Mouse (Mus musculus): ENCODE measurements at regions not wholly inside any gene's neighbourhood (a gene's known extent, or its start where the extent isn't known, plus 50 kb on each side); places are given as distances from the start of the nearest gene placed in this dataset.

DNA sequence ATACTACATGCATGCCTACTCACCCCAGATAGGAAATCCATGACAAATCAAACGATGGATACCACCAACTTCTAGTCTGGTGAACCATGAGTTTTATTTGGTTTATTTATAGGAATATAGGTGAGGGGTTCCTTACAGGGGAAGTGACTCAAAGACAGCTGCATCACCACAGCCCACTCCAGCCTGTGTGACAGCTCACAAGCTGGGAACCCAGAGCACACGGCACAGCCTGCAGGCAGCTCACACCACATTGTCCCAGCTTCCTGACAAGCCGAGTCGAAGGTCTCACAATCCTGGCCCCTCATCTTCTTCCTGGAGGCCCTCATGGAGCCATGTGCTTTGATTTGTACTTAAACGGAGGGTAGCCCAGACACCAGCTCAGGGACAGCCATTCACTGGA, 214.7 kb downstream of the Cog6 start:
- DNase-seq (ENCODE audit: low read depth), result no peak

DNA sequence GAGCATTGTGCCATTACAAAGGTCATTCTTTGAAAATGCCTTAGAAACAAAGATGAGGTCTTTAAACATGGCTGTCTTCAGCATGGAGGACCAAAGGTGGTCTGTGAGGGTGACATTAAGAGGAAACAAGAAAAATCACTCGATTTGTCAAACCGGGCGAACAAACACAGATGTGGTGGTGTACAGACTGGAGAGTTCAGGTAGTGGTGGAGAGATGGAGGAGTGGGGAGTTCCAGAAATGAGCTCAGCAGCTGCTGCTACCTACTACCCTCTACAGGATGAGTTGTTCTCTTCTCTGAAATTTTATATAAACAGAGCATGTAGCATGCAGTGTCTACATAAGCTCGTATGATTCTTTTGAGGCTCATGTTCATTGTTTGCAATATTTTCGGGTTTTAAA, 215.6 kb downstream of the Cog6 start:
- DNase-seq (ENCODE audit: low read depth), result no peak

DNA sequence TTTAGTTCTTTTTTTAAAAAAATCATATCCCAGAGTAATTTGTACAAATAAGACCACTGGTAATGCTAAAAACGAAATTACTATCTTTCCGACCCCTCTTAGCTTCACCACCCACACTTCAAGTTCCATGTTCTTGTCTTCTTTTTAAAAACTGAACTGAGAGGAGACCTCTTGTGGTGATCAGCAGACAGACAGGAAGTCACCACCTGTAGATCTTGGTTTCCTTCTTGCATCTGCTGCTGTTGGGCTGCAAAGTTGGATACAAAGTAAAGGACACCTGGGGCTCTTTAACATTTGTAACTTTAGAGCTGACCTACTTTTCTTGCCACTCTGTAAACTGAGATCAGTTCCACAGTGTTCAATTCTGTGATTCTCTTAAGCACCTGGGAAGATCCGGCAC, 216.4 kb downstream of the Cog6 start:
- no peak for DNase-seq (ENCODE audit: low read depth)

DNA sequence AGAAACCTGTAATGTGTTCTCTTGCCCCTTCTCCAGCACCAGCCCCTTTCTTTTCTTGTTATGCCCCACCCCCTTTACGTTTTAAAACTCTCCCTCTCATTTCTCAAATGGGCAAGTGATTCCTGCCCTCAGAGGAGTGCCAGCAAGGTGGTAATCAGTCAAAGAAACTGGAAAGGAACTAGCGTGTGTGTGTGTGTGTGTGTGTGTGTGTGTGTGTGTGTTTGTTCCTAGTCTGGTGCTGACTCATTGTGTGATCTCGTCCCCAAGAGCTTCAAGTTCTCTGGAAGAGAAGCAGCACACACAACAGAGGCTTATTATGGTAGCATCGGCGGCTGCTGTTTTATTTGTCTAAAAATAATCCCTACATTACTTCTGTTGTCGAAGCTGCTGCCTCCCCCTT, 219.2 kb downstream of the Cog6 start:
- DNase-seq (ENCODE audit: low read depth), result no peak

DNA sequence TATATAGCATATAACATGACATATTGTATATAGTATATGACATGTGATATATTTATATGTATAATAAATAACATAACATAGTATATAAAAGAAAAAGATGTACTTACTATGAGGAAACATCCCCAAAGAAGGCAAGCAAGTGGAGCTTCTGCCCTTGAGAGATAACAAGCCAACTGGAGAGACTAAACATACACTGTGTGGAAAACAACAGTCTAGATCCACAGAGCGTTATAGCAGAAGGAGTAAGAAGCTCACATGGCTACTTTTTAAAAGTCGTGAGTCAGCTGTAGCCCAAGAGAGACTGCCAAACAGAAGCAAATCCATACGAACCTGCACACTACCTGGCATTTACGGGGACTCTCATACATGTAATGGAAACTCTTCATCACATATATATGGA, 219.9 kb downstream of the Cog6 start:
- DNase-seq (ENCODE audit: low read depth), result no peak

DNA sequence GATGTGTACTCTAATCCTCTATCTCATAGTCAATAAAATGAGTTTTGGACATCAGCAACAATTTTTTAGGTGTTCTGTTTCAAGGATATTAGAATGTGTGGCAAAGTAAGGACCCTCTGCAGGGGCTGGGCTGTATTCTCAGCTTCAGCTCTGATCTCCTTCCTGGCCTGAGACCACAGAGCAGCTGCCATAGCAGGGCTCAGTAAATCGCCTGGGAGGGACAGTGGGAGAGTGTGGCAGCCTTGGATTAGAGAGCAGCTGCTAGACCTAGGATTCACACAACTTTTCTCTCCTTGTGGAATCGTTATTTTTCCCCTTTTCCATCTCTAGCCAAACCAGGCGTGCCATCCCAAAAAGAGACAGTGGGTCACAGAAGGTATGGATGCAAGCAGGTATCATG, 222.8 kb downstream of the Cog6 start:
- no peak for DNase-seq (ENCODE audit: low read depth)

DNA sequence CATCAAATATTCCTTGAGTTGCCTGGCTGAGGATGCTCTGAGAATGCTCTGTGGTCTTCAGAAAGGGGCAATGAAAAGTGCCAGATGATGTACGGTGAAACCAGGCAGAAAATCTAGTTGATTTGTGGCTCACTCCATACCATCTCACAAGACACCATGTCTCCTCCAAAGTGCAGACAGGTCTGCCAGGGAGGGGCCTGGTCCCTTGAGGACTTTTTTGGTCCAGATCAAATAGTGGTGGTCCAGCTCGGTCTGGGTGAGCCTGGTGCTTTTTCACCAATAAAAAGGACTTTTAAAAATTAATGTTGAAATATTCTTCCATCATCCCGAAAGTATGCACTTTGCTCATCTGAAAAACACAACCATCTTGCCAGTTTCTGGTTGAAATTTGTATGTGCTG, 224.2 kb downstream of the Cog6 start:
- peak; percentile 66 for DNase-seq (ENCODE audit: low read depth)

DNA sequence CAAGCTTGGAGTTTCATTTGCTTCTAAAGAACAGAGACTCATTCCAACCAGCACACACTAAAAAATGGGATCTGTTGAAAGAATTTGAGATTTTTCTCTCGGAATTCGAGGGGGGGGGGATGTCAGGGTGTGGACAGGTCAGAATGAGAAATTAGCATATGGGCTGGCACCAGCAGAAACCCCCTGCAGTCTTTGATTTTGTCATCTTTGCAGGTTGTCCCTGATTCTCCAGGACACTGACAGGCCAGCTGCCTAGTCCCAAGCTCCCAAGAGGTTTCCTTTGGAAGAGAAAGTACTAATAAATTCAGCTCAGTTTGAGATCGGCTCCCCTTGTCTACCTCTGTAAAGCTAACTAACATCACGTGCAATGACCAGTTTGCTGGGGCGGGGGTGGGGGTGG, 224.9 kb downstream of the Cog6 start:
- DNase-seq (ENCODE audit: low read depth), result no peak

DNA sequence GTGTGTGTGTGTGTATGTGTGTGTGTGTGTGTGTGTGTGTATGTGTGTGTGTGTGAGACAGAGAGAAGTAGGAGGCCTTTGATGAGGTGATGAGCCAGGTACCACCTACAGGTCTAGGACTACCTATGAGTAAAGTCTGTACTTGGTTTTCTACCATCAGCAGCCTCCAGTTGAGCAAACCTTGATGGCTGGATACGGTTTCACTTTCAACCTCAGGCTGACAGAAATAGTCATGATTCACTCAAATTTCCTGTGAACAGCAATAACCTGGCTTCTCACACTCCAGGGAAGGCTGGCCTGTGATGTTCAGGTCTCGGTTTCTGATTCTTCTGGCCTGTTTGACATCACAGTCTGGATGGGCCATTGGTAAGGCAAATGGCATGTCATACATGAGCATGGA, 226.1 kb downstream of the Cog6 start:
- peak; percentile 56 for DNase-seq (ENCODE audit: low read depth)

DNA sequence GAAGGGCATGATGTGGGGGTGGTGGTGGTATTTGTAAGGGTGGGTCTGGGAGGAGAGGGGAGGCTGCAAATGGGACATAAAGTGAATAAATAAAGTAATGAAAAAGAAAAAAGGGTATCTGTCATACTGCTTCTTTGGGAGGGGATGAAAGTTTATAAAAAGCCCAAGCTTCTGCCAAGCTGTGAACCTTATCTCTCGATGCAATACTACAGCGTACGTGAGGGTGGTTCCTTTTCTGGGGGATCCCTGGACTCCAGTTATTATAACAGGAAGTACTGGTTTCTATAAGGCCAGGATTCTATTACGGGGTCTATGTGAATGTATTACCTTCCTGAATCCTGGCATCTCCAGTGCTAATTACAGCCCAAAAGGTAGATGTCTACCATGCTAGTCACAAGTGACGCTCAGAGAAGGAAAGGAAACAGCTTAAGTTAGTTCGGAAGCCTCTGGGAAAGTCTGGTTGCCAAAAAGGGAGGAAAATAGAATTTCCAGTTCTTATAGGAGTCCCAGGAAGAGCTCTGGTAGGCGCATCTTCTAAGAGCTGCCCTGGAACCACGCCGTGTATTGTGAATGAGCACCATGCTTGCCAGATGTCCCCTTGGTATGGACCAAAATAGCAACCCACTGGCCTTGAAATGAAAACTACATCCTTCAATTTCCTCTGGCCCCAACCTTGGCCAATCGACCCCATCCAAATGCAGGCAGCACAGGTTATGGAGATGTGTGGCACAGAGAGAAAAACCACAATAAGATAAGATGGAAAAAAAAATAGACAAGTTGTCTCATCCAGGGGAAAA, 228.9 kb downstream of the Cog6 start:
- no peak for DNase-seq (ENCODE audit: low read depth)

DNA sequence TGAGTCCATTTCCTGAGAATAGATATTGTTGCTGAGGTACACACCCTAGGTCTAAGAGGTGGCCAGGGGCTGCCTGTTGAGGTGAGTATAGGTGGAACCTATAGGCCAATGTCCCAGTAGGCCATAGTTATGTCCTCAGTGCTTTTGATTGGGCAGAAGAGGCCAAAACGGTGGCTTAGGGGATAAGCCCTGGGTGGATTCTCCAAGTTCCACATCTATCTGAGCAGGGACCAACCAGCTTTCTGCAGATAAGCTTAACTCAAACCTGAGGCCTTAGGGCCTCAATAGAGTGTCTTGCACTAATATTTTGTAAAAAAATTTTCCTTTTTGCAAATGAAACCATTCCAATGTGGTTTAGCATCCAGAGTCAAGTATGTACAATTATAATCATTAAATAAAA, 231.4 kb downstream of the Cog6 start:
- DNase-seq (ENCODE audit: low read depth), result no peak

DNA sequence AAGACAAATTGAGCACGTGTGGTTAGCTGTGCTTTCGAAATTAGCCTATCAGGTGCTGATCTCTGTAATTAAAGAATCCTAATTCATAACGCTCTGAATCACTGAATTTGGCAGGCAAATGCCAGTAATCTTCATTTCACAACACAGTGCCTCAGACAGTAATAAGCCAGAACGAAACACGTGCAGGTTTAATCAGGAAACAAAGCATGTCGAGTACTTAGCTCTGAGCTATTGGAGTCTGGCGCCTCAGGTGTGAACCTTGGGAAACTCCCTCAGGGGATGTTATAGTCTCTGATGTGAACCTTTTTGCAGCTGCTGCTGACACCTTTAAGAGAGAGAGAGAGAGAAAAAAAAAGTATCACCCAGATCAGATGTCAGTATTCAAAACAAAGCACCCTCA, 232.6 kb downstream of the Cog6 start:
- DNase-seq (ENCODE audit: low read depth), result no peak

DNA sequence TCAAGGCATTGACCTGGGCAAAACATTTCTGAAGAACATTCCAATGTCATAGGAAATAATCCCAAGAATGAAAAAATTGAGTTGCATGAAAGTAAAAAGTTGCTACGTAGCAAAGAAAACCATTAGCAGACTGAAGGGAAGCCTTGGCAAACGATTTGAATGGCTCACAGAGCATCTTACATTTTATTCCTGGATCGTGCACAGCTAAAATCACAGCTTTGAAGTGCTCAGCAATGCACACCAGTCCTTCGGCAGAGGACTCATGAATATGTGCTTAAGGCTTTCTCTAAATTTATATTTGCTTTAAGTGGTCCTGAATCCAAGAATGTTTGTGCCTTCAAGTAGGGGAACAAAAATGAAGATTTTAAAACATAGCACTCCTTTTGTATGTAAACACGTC, 234.5 kb downstream of the Cog6 start:
- DNase-seq (ENCODE audit: low read depth), result no peak

DNA sequence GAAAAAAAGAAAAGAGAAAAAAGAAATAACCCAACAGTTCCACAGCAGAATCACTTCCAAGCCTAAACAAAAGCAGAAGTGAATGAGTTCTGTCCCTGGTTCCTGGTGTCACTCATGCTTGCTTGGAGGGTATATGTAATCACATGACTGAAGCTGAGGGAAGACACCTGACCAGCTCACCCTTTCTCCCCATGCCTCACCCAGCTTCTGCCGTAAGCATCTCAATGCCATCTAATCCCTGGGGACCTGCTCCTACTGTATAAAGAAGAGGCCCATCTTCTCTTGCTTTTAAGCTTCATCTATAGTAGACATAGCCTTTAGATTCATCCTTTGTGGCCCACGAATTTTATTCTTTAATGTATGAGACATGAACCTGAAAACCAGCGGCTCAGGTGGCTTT, 235.5 kb downstream of the Cog6 start:
- DNase-seq (ENCODE audit: low read depth), result no peak

DNA sequence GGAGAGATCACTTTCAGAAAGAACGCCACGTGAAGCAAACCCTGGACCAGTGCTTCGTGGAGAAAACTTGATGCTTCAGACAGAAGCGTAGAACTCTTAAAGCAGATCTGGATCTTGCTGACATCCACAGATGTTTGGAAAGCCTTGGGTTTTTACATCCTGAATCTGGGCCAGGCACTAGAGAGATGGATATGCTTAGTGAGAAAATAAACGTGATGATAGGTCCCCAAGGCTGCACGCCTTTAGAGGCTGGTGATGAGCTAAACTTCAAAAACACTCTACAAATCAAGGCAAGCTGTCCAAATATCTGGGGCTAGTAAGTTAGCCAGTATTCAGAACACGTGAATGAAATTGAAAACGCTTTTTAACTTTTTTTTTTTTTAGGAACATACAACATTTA, 236.7 kb downstream of the Cog6 start:
- peak; percentile 12 for DNase-seq (ENCODE audit: low read depth)

DNA sequence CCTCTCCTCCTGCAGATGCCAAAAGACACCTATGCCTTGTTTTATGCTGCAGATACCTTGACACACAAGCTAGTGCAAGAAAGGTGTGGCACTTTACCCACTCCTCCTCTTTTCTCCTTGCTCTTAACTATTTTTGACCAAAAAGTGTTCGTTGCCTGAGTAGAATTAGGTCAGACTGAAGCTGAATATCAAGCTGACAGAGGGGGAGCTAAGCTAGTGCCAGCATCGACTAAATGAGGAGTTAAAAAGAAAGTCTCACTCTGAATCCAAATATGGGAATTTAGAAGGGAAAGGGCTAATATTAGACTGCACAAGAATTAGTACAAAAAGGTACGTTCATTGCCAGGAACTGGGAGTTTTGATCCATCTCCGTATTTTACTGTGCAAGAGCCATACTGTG, 241.2 kb downstream of the Cog6 start:
- no peak for DNase-seq (ENCODE audit: low read depth)

DNA sequence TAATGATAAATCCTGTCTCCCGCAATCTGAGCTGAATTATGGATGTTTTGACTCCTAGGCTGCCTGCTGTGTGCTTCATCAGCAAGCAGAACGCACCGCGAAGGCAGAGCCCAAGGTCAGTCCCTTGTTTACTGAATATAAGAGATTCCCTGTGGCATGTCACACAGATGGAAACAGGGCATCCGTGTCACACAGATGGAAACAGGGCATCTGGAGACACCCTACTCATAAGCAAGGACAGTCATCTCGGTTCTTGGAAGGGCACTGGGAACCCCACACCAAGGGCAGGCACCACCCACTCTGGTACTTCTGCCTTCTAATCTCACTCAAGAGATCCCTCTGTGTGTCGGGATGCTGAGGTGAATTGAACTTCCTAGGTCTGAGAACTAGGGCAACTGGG, 241.9 kb downstream of the Cog6 start:
- no peak for DNase-seq (ENCODE audit: low read depth)

DNA sequence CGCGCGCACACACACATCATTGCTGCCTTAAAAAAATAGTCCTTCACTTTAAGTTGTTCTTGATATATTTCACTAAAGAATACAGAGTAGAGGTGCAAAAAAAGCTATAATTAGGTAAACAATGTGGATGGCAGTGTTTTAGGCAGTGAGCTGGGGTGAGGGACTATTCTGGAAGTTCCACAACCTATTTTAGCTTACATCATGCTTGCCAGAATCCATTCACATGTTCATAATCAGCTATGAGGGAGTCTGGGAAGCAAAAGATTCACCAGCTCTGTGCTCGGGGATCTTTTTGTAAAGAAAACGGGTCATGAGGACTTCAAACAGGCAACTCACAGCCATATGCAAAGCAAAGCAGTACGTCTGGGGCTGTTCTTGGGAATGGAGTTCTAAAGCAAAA, 242.3 kb downstream of the Cog6 start:
- no peak for DNase-seq (ENCODE audit: low read depth)

DNA sequence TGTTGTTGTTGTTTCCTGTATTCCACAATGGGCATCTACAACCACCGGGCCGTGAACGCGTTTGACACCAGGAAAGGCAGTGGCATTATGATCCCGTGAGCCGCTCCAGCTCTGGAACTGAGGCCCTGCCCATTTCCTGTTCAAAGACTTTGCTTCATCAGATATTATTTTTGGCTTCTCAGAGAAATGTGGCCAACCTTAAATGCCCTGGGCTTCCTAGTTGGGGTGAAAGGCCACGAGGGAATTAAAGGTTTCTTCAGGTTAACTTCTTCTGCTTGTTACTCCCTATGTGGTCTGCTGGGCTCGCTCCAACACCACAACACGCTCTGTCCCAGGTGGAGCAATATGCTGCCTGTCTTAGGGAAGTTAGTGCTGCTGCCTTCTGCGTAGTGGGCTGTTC, 249.8 kb downstream of the Cog6 start:
- DNase-seq (ENCODE audit: low read depth), result peak; percentile 40

DNA sequence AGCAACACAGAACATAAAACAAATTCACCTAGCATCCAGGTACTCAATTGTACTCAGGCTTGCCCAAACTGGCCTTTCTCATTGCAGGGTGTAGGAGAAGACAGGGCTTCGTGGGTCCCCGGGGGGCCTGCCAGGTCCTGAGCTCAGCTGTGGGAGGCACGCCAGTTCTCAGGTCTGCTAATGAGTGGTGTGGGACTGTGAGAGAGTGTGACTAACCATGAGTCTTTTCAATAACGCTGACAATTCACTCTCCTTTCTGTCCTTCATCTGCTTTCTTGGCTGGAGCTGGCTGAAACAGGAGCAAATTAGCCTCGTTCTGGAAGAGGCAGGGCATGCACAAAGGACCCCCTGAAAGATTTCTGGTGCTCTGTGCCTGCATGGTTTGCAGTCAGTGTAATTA, 250.2 kb downstream of the Cog6 start:
- peak; percentile 29 for DNase-seq (ENCODE audit: low read depth)

DNA sequence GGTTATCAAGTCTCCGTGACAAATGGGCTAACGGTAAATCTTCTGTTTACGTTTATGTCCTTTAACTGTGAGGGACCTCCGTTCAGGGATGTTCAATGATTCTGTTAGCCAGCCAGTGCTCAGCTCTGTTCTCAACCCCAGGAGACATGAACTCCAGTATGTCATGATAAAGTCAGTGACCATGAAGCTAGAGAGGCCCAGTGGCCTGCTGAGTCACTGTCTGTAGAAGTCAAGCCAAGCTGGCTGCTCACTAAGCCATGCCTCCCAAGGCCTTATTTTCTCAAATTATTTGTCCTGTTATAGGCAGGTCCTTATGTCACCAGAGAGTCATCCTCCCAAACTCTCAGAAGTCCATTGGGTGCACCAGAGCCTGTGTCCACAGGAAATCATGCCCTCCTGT, 252.9 kb downstream of the Cog6 start:
- peak; percentile 19 for DNase-seq (ENCODE audit: low read depth)

DNA sequence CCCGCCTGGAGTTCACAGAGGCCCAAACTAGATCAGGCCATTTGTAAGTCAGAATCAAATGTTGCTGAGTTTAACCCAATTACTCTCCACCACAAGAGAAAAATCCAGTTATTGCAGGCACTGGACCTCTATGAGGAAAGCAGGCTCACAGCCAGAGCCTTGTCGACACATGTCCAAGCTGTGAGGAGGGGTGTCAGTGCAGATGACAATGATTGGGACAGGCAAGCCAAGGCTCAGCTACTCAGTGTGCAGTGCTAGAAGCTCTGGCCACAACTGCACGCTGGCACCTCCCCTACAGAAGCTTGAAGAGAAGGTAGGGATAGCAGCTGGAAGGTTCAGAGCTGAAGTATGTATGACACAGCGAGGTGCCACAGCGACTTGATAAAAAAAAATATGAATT, 253.4 kb downstream of the Cog6 start:
- peak; percentile 19 for DNase-seq (ENCODE audit: low read depth)

DNA sequence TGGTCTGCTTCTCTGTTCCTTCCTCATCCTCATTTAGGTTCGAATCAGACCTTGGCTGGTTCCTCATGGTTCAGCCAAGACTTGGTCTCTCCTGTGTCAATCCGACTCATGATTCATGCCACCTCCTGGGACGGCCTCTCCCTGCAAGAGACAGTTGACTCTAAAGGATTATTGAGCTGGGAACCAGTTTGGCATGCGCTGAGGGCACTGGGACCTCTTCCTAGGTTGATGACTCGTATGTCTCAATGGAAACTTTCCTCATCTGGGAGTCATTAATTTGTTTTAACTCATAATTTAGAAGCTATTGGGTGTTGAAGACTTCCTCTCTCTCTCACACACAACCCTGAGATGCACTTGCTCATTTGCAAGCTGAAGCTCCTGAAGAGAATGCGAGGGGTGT, 254.5 kb downstream of the Cog6 start:
- peak; percentile 24 for DNase-seq (ENCODE audit: low read depth)

DNA sequence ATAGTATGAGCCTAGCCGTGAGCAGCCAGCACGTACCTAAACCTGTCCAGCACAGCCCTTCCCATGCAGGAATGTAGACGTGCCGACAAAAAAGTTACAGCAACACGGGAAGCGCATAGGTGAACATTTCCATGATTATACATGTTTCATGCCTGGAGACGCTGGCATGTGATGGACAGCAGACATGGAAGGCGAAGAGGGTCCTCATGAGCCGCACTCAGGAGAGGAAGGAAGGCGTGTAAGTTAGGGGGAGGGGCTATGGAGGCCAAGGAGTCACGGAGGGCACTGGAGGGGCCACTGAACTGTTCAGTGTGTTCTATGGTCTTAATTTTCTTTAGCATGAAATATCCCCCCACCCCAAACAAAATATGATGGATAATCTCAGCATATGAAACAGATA, 257.2 kb downstream of the Cog6 start:
- no peak for DNase-seq (ENCODE audit: low read depth)

DNA sequence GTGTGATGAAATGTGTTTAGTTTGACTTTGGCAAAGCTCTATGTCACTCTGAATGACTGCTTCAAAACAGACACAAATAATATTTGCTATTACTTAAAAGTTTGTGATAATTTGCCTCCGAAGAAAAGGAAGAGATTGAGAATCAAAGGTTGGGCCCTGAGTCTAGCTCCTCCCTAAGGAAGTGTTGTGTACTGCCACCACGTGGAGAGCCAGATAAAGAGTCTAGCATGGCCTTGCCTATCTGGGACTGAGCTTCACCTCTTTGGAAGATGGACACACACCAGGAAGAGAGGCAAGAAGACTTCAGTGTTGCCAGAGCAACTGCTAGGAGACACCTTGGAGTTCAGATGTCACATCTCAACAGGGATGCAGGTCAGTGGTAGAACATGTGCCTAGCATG, 258.5 kb downstream of the Cog6 start:
- no peak for DNase-seq (ENCODE audit: low read depth)

Data from fibroblast of lung, adult 2 months (primary cell).